Mouse (Mus musculus): Measurements from ENCODE around the gene Metrn.

Metrn gene

GRCm38 (mm10) chr17:25796951-25797369, at the start of gene Metrn:
Gene Metrn, minus strand, starts transcription at chr17:25797136.
- peak; percentile 76 to 84 for DNase-seq (ENCODE audit: low spot score in 2 of 2)

GRCm38 (mm10) chr17:25844396-25844901, 47.5 kb upstream of the Metrn start, which contains the start of gene Rhot2:
Gene Rhot2, minus strand, starts transcription at chr17:25844851.
- DNase-seq (ENCODE audit: low spot score in 2 of 2) = peak; percentile 91 to 97

GRCm38 (mm10) chr17:25843636-25844395, 46.9 kb upstream of the Metrn start:
- no peak for DNase-seq (ENCODE audit: low spot score in 2 of 2)

- no peak for DNase-seq (ENCODE audit: low spot score in 2 of 2)
Measured at GRCm38 (mm10) chr17:25843122-25843521, 46.2 kb upstream of the Metrn start.

GRCm38 (mm10) chr17:25842509-25842908, 45.6 kb upstream of the Metrn start:
- no peak for DNase-seq (ENCODE audit: low spot score in 2 of 2)

- no peak for DNase-seq (ENCODE audit: low spot score in 2 of 2)
Measured at GRCm38 (mm10) chr17:25841117-25841880, 44.4 kb upstream of the Metrn start, which contains the start of gene Gm20683. Gene Gm20683, minus strand, starts transcription at chr17:25841763.

- no peak for DNase-seq (ENCODE audit: low spot score in 2 of 2)
Measured at GRCm38 (mm10) chr17:25840519-25840918, 43.6 kb upstream of the Metrn start.

- DNase-seq (ENCODE audit: low spot score in 2 of 2) = no peak
Measured at GRCm38 (mm10) chr17:25839455-25840235, 42.7 kb upstream of the Metrn start.

GRCm38 (mm10) chr17:25838904-25839303, 42.0 kb upstream of the Metrn start:
- no peak for DNase-seq (ENCODE audit: low spot score in 2 of 2)

- DNase-seq (ENCODE audit: low spot score in 2 of 2) = no peak
Measured at GRCm38 (mm10) chr17:25837533-25837932, 40.6 kb upstream of the Metrn start.

GRCm38 (mm10) chr17:25837076-25837410, 40.1 kb upstream of the Metrn start, which contains the start of gene Rhbdl1:
Gene Rhbdl1, minus strand, starts transcription at chr17:25837295.
- peak in 1 of 2 experiments; percentile 79 for DNase-seq (ENCODE audit: low spot score in 2 of 2)

- peak in 1 of 2 experiments; percentile 62 for DNase-seq (ENCODE audit: low spot score in 2 of 2)
Measured at GRCm38 (mm10) chr17:25836397-25837075, 39.6 kb upstream of the Metrn start.

GRCm38 (mm10) chr17:25835816-25836215, 38.9 kb upstream of the Metrn start:
- no peak for DNase-seq (ENCODE audit: low spot score in 2 of 2)

GRCm38 (mm10) chr17:25835301-25835700, 38.4 kb upstream of the Metrn start:
- no peak for DNase-seq (ENCODE audit: low spot score in 2 of 2)

- DNase-seq (ENCODE audit: low spot score in 2 of 2) = no peak
Measured at GRCm38 (mm10) chr17:25834595-25835222, 37.8 kb upstream of the Metrn start.

GRCm38 (mm10) chr17:25833961-25834594, 37.1 kb upstream of the Metrn start:
- no peak for DNase-seq (ENCODE audit: low spot score in 2 of 2)

GRCm38 (mm10) chr17:25833291-25833663, 36.3 kb upstream of the Metrn start, which contains the start of gene Stub1:
Gene Stub1, minus strand, starts transcription at chr17:25833404.
- DNase-seq (ENCODE audit: low spot score in 2 of 2) = peak; percentile 83 to 93

- peak; percentile 99 for DNase-seq (ENCODE audit: low spot score in 2 of 2)
Measured at GRCm38 (mm10) chr17:25832436-25833290, 35.7 kb upstream of the Metrn start.

Data from urinary bladder, postnatal 36 days (tissue).